Mouse (Mus musculus): ENCODE results near the gene Psme2b.
"Not testable (repeated sequence)": the region's sequence is repeated elsewhere in the genome, so short reads cannot be mapped to it uniquely, and the experiment has no call there.

Psme2b gene

GRCm38 (mm10) chr11:48946090-48946489, at the start of gene Psme2b:
Gene Psme2b (minus strand): TSS chr11:48946190.
- DNase-seq (ENCODE audit: low spot score): not testable (repeated sequence)

- not testable (repeated sequence) for DNase-seq (ENCODE audit: low spot score)
Observed at GRCm38 (mm10) chr11:48994018-48994417, 48.0 kb upstream of the Psme2b start, which contains the start of gene Tgtp1. Gene Tgtp1 (minus strand): TSS chr11:48994172.

GRCm38 (mm10) chr11:48993296-48993695, 47.3 kb upstream of the Psme2b start:
- DNase-seq (ENCODE audit: low spot score): not testable (repeated sequence)

GRCm38 (mm10) chr11:48991740-48992520, 45.9 kb upstream of the Psme2b start, which contains the start of gene Gm12185:
Gene Gm12185 (minus strand): TSS chr11:48992226.
- DNase-seq (ENCODE audit: low spot score): not testable (repeated sequence)

- DNase-seq (ENCODE audit: low spot score): not testable (repeated sequence)
Observed at GRCm38 (mm10) chr11:48989981-48990380, 44.0 kb upstream of the Psme2b start.

- DNase-seq (ENCODE audit: low spot score): not testable (repeated sequence)
Observed at GRCm38 (mm10) chr11:48988219-48988618, 42.2 kb upstream of the Psme2b start.

GRCm38 (mm10) chr11:48982848-48983247, 36.9 kb upstream of the Psme2b start:
- DNase-seq (ENCODE audit: low spot score): not testable (repeated sequence)

GRCm38 (mm10) chr11:48980052-48980451, 34.1 kb upstream of the Psme2b start:
- DNase-seq (ENCODE audit: low spot score): not testable (repeated sequence)

- not testable (repeated sequence) for DNase-seq (ENCODE audit: low spot score)
Observed at GRCm38 (mm10) chr11:48979251-48979650, 33.3 kb upstream of the Psme2b start, which contains the start of gene 9930111J21Rik1. Gene 9930111J21Rik1 (minus strand): TSS chr11:48979398.

- DNase-seq (ENCODE audit: low spot score): not testable (repeated sequence)
Observed at GRCm38 (mm10) chr11:48978240-48978939, 32.4 kb upstream of the Psme2b start, which contains the start of gene Olfr56. Gene Olfr56 (plus strand): TSS chr11:48978889.

GRCm38 (mm10) chr11:48974686-48975085, 28.7 kb upstream of the Psme2b start:
- DNase-seq (ENCODE audit: low spot score): not testable (repeated sequence)

GRCm38 (mm10) chr11:48939286-48939685, 6.7 kb downstream of the Psme2b start:
- not testable (repeated sequence) for DNase-seq (ENCODE audit: low spot score)

GRCm38 (mm10) chr11:48935291-48935690, 10.7 kb downstream of the Psme2b start:
- DNase-seq (ENCODE audit: low spot score): not testable (repeated sequence)

GRCm38 (mm10) chr11:48933923-48934322, 12.1 kb downstream of the Psme2b start:
- not testable (repeated sequence) for DNase-seq (ENCODE audit: low spot score)

- DNase-seq (ENCODE audit: low spot score): not testable (repeated sequence)
Observed at GRCm38 (mm10) chr11:48933422-48933821, 12.6 kb downstream of the Psme2b start.

GRCm38 (mm10) chr11:48928068-48928467, 17.9 kb downstream of the Psme2b start:
- not testable (repeated sequence) for DNase-seq (ENCODE audit: low spot score)

GRCm38 (mm10) chr11:48926437-48926836, 19.6 kb downstream of the Psme2b start:
- not testable (repeated sequence) for DNase-seq (ENCODE audit: low spot score)

GRCm38 (mm10) chr11:48923818-48924217, 22.2 kb downstream of the Psme2b start:
- DNase-seq (ENCODE audit: low spot score): not testable (repeated sequence)

GRCm38 (mm10) chr11:48918380-48918779, 27.6 kb downstream of the Psme2b start:
- no peak for DNase-seq (ENCODE audit: low spot score)

- DNase-seq (ENCODE audit: low spot score): no peak
Observed at GRCm38 (mm10) chr11:48913611-48914010, 32.4 kb downstream of the Psme2b start.

- DNase-seq (ENCODE audit: low spot score): no peak
Observed at GRCm38 (mm10) chr11:48908459-48908858, 37.5 kb downstream of the Psme2b start.

GRCm38 (mm10) chr11:48902021-48902420, 44.0 kb downstream of the Psme2b start, which contains the start of gene Gm5431:
Gene Gm5431 (minus strand): TSS chr11:48902214.
- no peak for DNase-seq (ENCODE audit: low spot score)

Measured in left cerebral cortex, adult 11 months (tissue).